ENCODE assay signal across 21 mouse cellular contexts in genomic region chr6:35043127-35043526, GRCm38 (mm10). TPM values are rescaled to one million over a fixed set of nuclear protein-coding genes. Genes with fewer than 3 reads are reported as not detected.
DNase-seq lines count a peak whose midpoint lies in the region; TF ChIP-seq lines count a peak whose summit lies in the region.
"Had no signal": no experiment of that assay in that cellular context is flagged by ENCODE, and none has a peak within 500 bp of the region (broad histone marks: within the 10 kb centered on the region; RNA-seq: fewer than 3 reads in every experiment).

No protein-coding gene starts in this region.

- TF ChIP-seq EP300 in MEL (IDR thresholded peaks at IDR 0.05; ENCODE audit: low read depth in 1 of 2, low read length in 2 of 2) = no peak

- peak; percentile 19 for DNase-seq in MEL (ENCODE audit: low read depth, low spot score)
- no peak for DNase-seq in heart, adult 9 months (ENCODE audit: low spot score in 2 of 2)
- DNase-seq in thymus, postnatal 0 days (ENCODE audit: low spot score) = no peak
- no peak for DNase-seq in left cerebral cortex, adult 18-20 months (ENCODE audit: low spot score in 2 of 2)
- DNase-seq: adrenal gland, adult 2 months; adrenal gland, adult 8-10 months; adrenal gland, postnatal 10 days; adrenal gland, postnatal 14 days; adrenal gland, postnatal 25 days; adrenal gland, postnatal 36 days; B cell, adult 2 months; cerebellum, adult 11 months; cerebellum, adult 11-12 months; cerebellum, adult 18-20 months; cerebellum, adult 2 months; cerebellum, adult 8-10 months had no signal

- peaks cover 3% of the 10 kb centered on the region for H3K79me3 ChIP-seq in C2C12 (ENCODE audit: low read depth)

- H3K27ac ChIP-seq in MEL (ENCODE audit: control insufficient read depth, low read depth, low read length) = no peak overlapping the region

- no peak overlapping the region for H3K4me3 ChIP-seq in C2C12 (ENCODE audit: insufficient read depth, poor library complexity, severe bottlenecking)
- H3K4me3 ChIP-seq in MEL (ENCODE audit: control insufficient read depth in 1 of 2, insufficient read depth in 1 of 2, low read depth in 2 of 2, low read length in 2 of 2) = no peak overlapping the region
- H3K4me3 ChIP-seq in myocyte = no peak overlapping the region

- no peak for TF ChIP-seq RAD21 in MEL (IDR thresholded peaks at IDR 0.05; ENCODE audit: low read depth, low read length)

- TF ChIP-seq CTCF in C2C12 (IDR thresholded peaks at IDR 0.05; ENCODE audit: control insufficient read depth, insufficient read depth, insufficient read length) = no peak
- TF ChIP-seq CTCF in MEL (IDR thresholded peaks at IDR 0.05 in 2 of 3, conservative IDR thresholded peaks at IDR 0.05 in 1 of 3; ENCODE audit: control insufficient read depth in 1 of 3, insufficient read depth in 1 of 3, low read depth in 2 of 3, low read length in 3 of 3, poor library complexity in 1 of 3, severe bottlenecking in 1 of 3) = no peak

- no peaks in the 10 kb centered on the region for H3K4me1 ChIP-seq in MEL (ENCODE audit: control insufficient read depth in 1 of 2, insufficient read depth in 2 of 2, low read length in 2 of 2)

- peaks cover 7% of the 10 kb centered on the region for H3K79me2 ChIP-seq in C2C12 (ENCODE audit: control insufficient read depth, insufficient read depth)
- H3K79me2 ChIP-seq in MEL (ENCODE audit: control insufficient read depth, insufficient read depth, low read length, poor library complexity) = no peaks in the 10 kb centered on the region; the same call in 1 of the 2 replicates
- no peaks in the 10 kb centered on the region for H3K79me2 ChIP-seq in myocyte (ENCODE audit: control insufficient read depth, insufficient read depth)

- H3K9me3 ChIP-seq in MEL (replicated peaks; ENCODE audit: insufficient read depth, low read length) = no peaks in the 10 kb centered on the region
- H3K9me3 ChIP-seq: G1E had no signal

- H3K27me3 ChIP-seq in C2C12 (ENCODE audit: control insufficient read depth, insufficient read depth, insufficient read length) = no peaks in the 10 kb centered on the region
- no peaks in the 10 kb centered on the region for H3K27me3 ChIP-seq in MEL (ENCODE audit: control insufficient read depth in 1 of 2, insufficient read depth in 2 of 2, low read length in 2 of 2)
- H3K27me3 ChIP-seq in myocyte (ENCODE audit: control insufficient read depth, insufficient read depth, insufficient read length) = no peaks in the 10 kb centered on the region
- H3K27me3 ChIP-seq: CH12.LX, Patski had no signal

- H3K36me3 ChIP-seq in C2C12 (ENCODE audit: control insufficient read depth, insufficient read depth) = peaks cover 10% of the 10 kb centered on the region
- H3K36me3 ChIP-seq in MEL (ENCODE audit: control insufficient read depth in 1 of 2, insufficient read depth in 2 of 2, low read length in 2 of 2) = peaks cover 3 to 4% of the 10 kb centered on the region in 2 experiments; a peak in 3 of 4 replicates
- H3K36me3 ChIP-seq in myocyte (ENCODE audit: control insufficient read depth, insufficient read depth) = no peaks in the 10 kb centered on the region

- H3K9ac ChIP-seq in MEL (ENCODE audit: control insufficient read depth, low read depth, low read length, poor library complexity, severe bottlenecking) = no peak overlapping the region

- H3ac ChIP-seq in C2C12 (ENCODE audit: control insufficient read depth, insufficient read length, low read depth) = no peak overlapping the region
- H3ac ChIP-seq in myocyte (ENCODE audit: control insufficient read depth, insufficient read length) = no peak overlapping the region

- TF ChIP-seq POLR2A in MEL (IDR thresholded peaks at IDR 0.05; ENCODE audit: control insufficient read depth in 1 of 2, insufficient read depth in 1 of 2, low read depth in 1 of 2, low read length in 2 of 2, poor library complexity in 1 of 2) (no peak), myocyte (IDR thresholded peaks at IDR 0.05; ENCODE audit: insufficient read length, low read depth) (no peak)

- H3K4me2 ChIP-seq in myocyte (ENCODE audit: low read depth) = peak overlapping the region; percentile 41

TF ChIP-seq in C2C12, 6 proteins besides CTCF, POLR2A, EP300 and RAD21:
- TF ChIP-seq CEBPB (IDR thresholded peaks at IDR 0.05; ENCODE audit: low read depth) (no peak), MYOD1 (IDR thresholded peaks at IDR 0.05; ENCODE audit: control insufficient read depth, insufficient read length, low read depth) (peak; percentile 52)

TF ChIP-seq in MEL, 35 proteins besides CTCF, POLR2A, EP300 and RAD21:
- TF ChIP-seq SIN3A (IDR thresholded peaks at IDR 0.05; ENCODE audit: low read length) (no peak), TCF12 (IDR thresholded peaks at IDR 0.05; ENCODE audit: low read depth, low read length) (no peak), BHLHE40 (IDR thresholded peaks at IDR 0.05; ENCODE audit: borderline replicate concordance, low read depth, low read length) (no peak), POLR2AphosphoS5 (IDR thresholded peaks at IDR 0.05; ENCODE audit: borderline replicate concordance, low read depth, low read length) (no peak), GABPA (IDR thresholded peaks at IDR 0.05; ENCODE audit: low read depth, low read length) (no peak), UBTF (IDR thresholded peaks at IDR 0.05; ENCODE audit: borderline replicate concordance, insufficient read depth, low read depth, low read length) (no peak), MAX (IDR thresholded peaks at IDR 0.05; ENCODE audit: low read length) (no peak), E2F4 (IDR thresholded peaks at IDR 0.05; ENCODE audit: borderline replicate concordance, low read depth, low read length) (no peak)

TF ChIP-seq in myocyte, 11 proteins besides CTCF, POLR2A, EP300 and RAD21:
- TF ChIP-seq TCF3 (IDR thresholded peaks at IDR 0.05; ENCODE audit: insufficient read length, low read depth) = peak; percentile 71
- TF ChIP-seq TCF12 (IDR thresholded peaks at IDR 0.05; ENCODE audit: insufficient read depth, poor library complexity, severe bottlenecking) = peak; percentile 77
- TF ChIP-seq MAX (IDR thresholded peaks at IDR 0.05; ENCODE audit: low read depth) = no peak
- TF ChIP-seq MYOG (IDR thresholded peaks at IDR 0.05; ENCODE audit: control insufficient read depth in 1 of 3, insufficient read depth in 1 of 3, insufficient read length in 2 of 3, low read depth in 2 of 3) = peak; percentile 88 to 95 (median 94)
- TF ChIP-seq MYOD1 (IDR thresholded peaks at IDR 0.05; ENCODE audit: control insufficient read depth in 1 of 3, insufficient read length in 2 of 3, low read depth in 2 of 3) = peak; percentile 81 to 92 (median 86)

RNA-seq across cellular contexts. Expression of gene Slc23a4, which starts 54.9 kb away (rescaled TPM):
- 0.05 TPM for polyA plus RNA-seq in C2C12 (2012; fragmentation: generic; extraction: Trizol)
- total RNA-seq in MEL (2012; rRNA removed) = 5.5 and 6.2 TPM in 2 replicates
- polyA plus RNA-seq in MEL (2012; ENCODE audit: insufficient read depth in 1 of 2, insufficient read length in 2 of 2, low read depth in 1 of 2, low replicate concordance in 2 of 2, missing spikeins in 1 of 2) = 10 to 100 TPM in 1 of 2 experiments, not detected in 1; 10.2 TPM
- polyA plus RNA-seq in myocyte (2012; fragmentation: generic; extraction: Trizol) = 0.07 TPM
- 7.4 and 7.7 TPM in 2 replicates for polyA plus RNA-seq in thymus, postnatal 0 days (2015; fragmentation: Nextera tagmentation; extraction: Ambion mirVana)
- total RNA-seq in left cerebral cortex, adult 18-20 months (2021) = 1 to 10 TPM; 1.1 to 1.7 TPM
- total RNA-seq: adrenal gland, postnatal 25 days had no signal
